Mouse (Mus musculus) megakaryocyte, embryonic 14.5 days (primary cell): ENCODE results near the gene 4833439L19Rik.

Source experiments
- FLI1 ChIP-seq: IDR thresholded peaks from 2 replicates; pipeline ENCODE4 v1.6.1; 2012; ENCODE audit warnings: low read length, inconsistent platforms, mixed read lengths
- GATA1 ChIP-seq: IDR thresholded peaks from 3 replicates; pipeline ENCODE4 v1.6.1; 2012; ENCODE audit warnings: mixed read lengths, low read length, inconsistent platforms, borderline replicate concordance

DNA sequence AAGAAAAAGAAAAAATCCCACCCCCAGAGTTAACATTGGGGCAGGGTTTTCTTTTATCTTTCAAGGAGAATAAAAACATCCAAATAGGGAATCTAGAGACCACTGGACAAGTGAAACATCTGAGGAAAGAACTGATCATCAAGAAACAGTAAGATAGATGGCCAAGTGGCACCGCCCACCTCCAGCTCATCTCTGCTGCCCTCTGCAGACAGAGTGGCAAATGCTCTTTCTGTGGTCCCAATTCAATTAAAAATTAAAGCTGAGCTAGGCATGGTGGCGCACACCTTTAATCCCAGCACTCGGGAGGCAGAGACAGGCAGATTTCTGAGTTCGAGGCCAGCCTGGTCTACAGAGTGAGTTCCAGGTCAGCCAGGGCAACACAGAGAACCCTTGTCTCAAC is 45.0 kb downstream of the 4833439L19Rik start:
- TF ChIP-seq GATA1 (no peak), FLI1 (no peak)
